Mouse (Mus musculus): ENCODE measurements around the gene Dclk1.

Dclk1 gene

GRCm38 (mm10) chr3:55406616-55407015 lies 164.5 kb downstream of the Dclk1 start:
- DNase-seq: peak; percentile 55

- no peak for DNase-seq
Observed at GRCm38 (mm10) chr3:55411547-55411946, 169.4 kb downstream of the Dclk1 start.

GRCm38 (mm10) chr3:55415527-55415950 lies 173.4 kb downstream of the Dclk1 start:
- DNase-seq: no peak

GRCm38 (mm10) chr3:55418845-55419244 lies 176.7 kb downstream of the Dclk1 start:
- peak; percentile 68 for DNase-seq

GRCm38 (mm10) chr3:55419334-55419733 lies 177.2 kb downstream of the Dclk1 start:
- no peak for DNase-seq

GRCm38 (mm10) chr3:55420436-55421083 lies 178.4 kb downstream of the Dclk1 start:
- DNase-seq: peak; percentile 45

GRCm38 (mm10) chr3:55423640-55424397 lies 181.7 kb downstream of the Dclk1 start:
- no peak for DNase-seq

- DNase-seq: peak; percentile 81
Observed at GRCm38 (mm10) chr3:55430022-55430549, 187.9 kb downstream of the Dclk1 start.

GRCm38 (mm10) chr3:55431223-55431622 lies 189.1 kb downstream of the Dclk1 start:
- DNase-seq: peak; percentile 40

GRCm38 (mm10) chr3:55434276-55434675 lies 192.1 kb downstream of the Dclk1 start:
- DNase-seq: peak; percentile 39

GRCm38 (mm10) chr3:55438824-55439446 lies 196.8 kb downstream of the Dclk1 start:
- no peak for DNase-seq

- peak; percentile 80 for DNase-seq
Observed at GRCm38 (mm10) chr3:55440342-55440741, 198.2 kb downstream of the Dclk1 start.

GRCm38 (mm10) chr3:55442012-55442645 lies 200.0 kb downstream of the Dclk1 start:
- DNase-seq: peak; percentile 75

- no peak for DNase-seq
Observed at GRCm38 (mm10) chr3:55443271-55443670, 201.1 kb downstream of the Dclk1 start.

GRCm38 (mm10) chr3:55443725-55444124 lies 201.6 kb downstream of the Dclk1 start:
- DNase-seq: peak; percentile 70

- DNase-seq: peak; percentile 71
Observed at GRCm38 (mm10) chr3:55446681-55447080, 204.5 kb downstream of the Dclk1 start.

GRCm38 (mm10) chr3:55447486-55448460 lies 205.6 kb downstream of the Dclk1 start:
- DNase-seq: peak; percentile 95

GRCm38 (mm10) chr3:55449148-55449547 lies 207.0 kb downstream of the Dclk1 start:
- DNase-seq: no peak

GRCm38 (mm10) chr3:55451035-55451434 lies 208.9 kb downstream of the Dclk1 start:
- DNase-seq: no peak

- DNase-seq: peak; percentile 89
Observed at GRCm38 (mm10) chr3:55451877-55452276, 209.7 kb downstream of the Dclk1 start.

GRCm38 (mm10) chr3:55452464-55452863 lies 210.3 kb downstream of the Dclk1 start:
- DNase-seq: no peak

- peak; percentile 4 for DNase-seq
Observed at GRCm38 (mm10) chr3:55461092-55461491, 218.9 kb downstream of the Dclk1 start.
